Mouse (Mus musculus): ENCODE measurements around the gene Pex5l.

- no peak for TF ChIP-seq EP300 (IDR thresholded peaks at IDR 0.05)
- no peak for TF ChIP-seq CTCF (IDR thresholded peaks at IDR 0.05)
Observed at GRCm38 (mm10) chr3:33060343-33060937, 82.6 kb downstream of the Pex5l start.

All from lung, postnatal 0 days (tissue).